Mouse (Mus musculus) intestine, embryonic 16.5 days (tissue): ENCODE measurements around the gene Gdi2. TPM values are rescaled to one million over a fixed set of nuclear protein-coding genes. Genes with fewer than 3 reads are reported as not detected.

Experiments
- ATAC-seq: fragments of 200-750 bp; cut with Nextera tagmentation; 2 replicates; pipeline ENCODE4 v1.8.0; 2017; ENCODE audit warnings: moderate TSS enrichment, moderate library complexity
- H3K27ac ChIP-seq: fragments of 300-500 bp; sonication (generic); 2 replicates; pipeline ENCODE4 v1.5.1; 2014; ENCODE audit warnings: mild to moderate bottlenecking, low read length
- H3K27me3 ChIP-seq: fragments of 300-500 bp; sonication (generic); replicated peaks from 2 replicates; pipeline ENCODE4 v1.6.1; 2014; ENCODE audit warnings: low read length, control low read depth, mixed read lengths; ENCODE audit not compliant: control insufficient read depth, insufficient read depth
- H3K36me3 ChIP-seq: fragments of 300-500 bp; sonication (generic); 2 replicates; pipeline ENCODE4 v1.6.1; 2014; ENCODE audit warnings: low read length, control low read depth; ENCODE audit not compliant: control insufficient read depth, insufficient read depth
- H3K4me1 ChIP-seq: fragments of 300-500 bp; sonication (generic); 2 replicates; pipeline ENCODE4 v1.6.1; 2014; ENCODE audit warnings: low read length, control low read depth, mixed read lengths; ENCODE audit not compliant: control insufficient read depth, insufficient read depth
- H3K4me2 ChIP-seq: fragments of 300-500 bp; sonication (generic); 2 replicates; pipeline ENCODE4 v1.6.1; 2014; ENCODE audit warnings: low read depth, low read length, control low read depth
- H3K4me3 ChIP-seq: fragments of 300-500 bp; sonication (generic); 2 replicates; pipeline ENCODE4 v1.5.1; 2014; ENCODE audit warnings: mild to moderate bottlenecking, low read length
- H3K9ac ChIP-seq: fragments of 300-500 bp; sonication (generic); 2 replicates; pipeline ENCODE4 v1.6.1; 2014; ENCODE audit warnings: low read depth, low read length
- H3K9me3 ChIP-seq: fragments of 300-500 bp; sonication (generic); 2 replicates; pipeline ENCODE4 v1.6.1; 2016; ENCODE audit warnings: low read length, control low read depth; ENCODE audit not compliant: control insufficient read depth
- WGBS: fragments of 180-500 bp; shearing (Covaris S2); extraction: QIAGEN DNeasy Blood & Tissue Kit; methylation state at CpG from one replicate; pipeline ENCODE4 v1.1.7; 2014; 5-methylcytosine and 5-hydroxymethylcytosine counted together
- polyA plus RNA-seq: library from polyadenylated mRNA; unstranded; fragments of >200 nt; fragmentation: Nextera tagmentation; extraction: Ambion mirVana; gene quantifications from 2 replicates; pipeline ENCODE4 v1.2.1, GENCODE M21; 2015

Gdi2 gene
- polyA plus RNA-seq, 1 experiment from 2014 or later, result 447 TPM

DNA sequence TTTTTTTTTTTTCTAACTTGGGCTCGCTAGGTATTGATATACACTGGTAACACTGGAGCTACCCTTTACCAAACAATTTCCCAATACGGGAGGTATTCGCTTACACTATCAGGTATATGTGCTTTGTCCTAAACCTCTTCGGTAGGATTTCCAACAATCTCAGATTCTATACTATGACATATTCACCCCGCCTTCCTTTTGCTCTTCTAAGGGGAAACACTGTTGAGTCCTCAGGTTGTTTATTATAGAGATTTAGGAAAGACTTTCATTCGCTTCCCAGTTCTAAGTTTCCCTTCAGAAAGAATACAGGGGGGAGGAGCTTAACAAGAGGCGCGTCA is 71.9 kb downstream of the Gdi2 start:
- Histone ChIP-seq H3K27ac (no peak overlapping the region), H3K4me3 (peak overlapping the region; percentile 99), H3K4me1 (0 out of 2 replicates have a peak, but pooled peaks cover 3% of the 10 kb centered on the region), H3K9ac (peak overlapping the region; percentile 90), H3K27me3 (no peaks in the 10 kb centered on the region), H3K36me3 (no peaks in the 10 kb centered on the region), H3K9me3 (peaks cover 3% of the 10 kb centered on the region; the same call in 1 of the 2 replicates), H3K4me2 (peak overlapping the region; percentile 55)
- WGBS, result 13% methylated on average over 8 of the region's 8 CpGs
- no peak for ATAC-seq

DNA sequence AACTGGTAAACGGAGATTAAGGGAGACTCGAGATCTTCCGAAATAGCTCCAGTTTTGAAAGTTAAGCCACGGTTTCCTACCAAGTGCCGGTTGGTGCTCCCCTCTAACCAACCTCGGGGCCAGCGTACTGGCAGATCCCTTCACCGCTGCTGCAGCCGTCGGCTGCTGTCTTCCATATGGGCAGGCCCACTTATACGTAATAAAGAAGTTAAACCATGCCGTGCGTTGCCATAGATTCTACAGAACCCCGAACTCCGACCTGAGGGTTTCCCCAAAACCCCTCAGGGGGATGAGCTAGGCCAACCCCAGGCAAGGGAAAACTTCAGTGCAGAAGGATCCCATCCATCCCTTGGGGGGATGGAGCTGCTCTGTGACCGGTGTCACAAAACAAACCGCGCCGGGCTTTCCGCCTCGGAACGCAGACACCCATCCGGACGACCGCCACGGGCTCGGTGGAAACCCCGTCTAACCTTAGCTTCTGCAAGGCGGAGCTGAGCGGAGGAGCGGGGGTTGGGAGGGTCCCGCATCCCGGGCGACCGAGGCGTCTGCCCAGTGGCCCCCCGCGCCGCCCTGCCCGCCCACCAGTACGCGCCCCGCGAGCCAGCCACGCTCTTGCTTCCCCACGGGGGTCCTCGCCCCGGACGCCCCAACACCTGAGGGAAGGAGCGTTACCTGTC is 72.4 kb downstream of the Gdi2 start:
- Histone ChIP-seq H3K4me3 (peak overlapping the region; percentile 99), H3K9ac (peak overlapping the region; percentile 90), H3K4me2 (peak overlapping the region; percentile 55), H3K36me3 (no peaks in the 10 kb centered on the region), H3K9me3 (peaks cover 3% of the 10 kb centered on the region; the same call in 1 of the 2 replicates), H3K4me1 (0 out of 2 replicates have a peak, but pooled peaks cover 3% of the 10 kb centered on the region), H3K27me3 (no peaks in the 10 kb centered on the region), H3K27ac (peak overlapping the region; percentile 90)
- ATAC-seq, result peak; percentile 4; the same call in 1 of the 2 replicates
- WGBS, result under 1% methylated on average over 46 of the region's 50 CpGs

DNA sequence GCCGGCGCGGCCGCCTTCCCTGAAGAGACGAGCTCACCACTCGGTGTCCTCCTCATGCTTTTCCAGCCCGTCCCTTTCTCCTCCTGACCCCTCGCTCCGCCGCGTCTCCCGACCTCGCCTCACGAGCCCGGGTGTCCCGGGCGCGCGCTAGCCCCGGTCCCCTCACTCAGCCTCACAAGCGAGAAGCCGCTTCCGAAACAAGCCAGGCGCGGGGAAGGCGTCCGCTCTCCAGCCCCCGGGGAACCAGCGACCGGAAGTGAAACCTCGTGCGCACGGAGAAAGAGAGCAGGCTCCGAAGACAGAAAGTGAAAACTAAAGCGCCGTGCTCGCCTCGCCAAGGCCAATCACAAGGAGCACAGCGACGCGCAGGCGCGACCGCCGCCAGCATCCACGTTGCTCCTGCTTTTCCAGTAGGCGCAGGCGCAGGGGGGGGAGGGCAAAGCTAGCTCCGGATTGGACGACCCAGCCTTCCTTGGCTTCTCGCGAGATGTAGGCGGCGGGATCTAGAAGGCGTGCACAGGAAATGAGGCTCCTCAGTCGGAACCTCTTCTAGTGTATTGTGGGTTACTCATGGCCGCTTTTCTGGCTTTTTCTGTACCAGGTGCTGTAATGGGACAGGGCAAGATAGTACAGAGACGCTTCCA is 73.1 kb downstream of the Gdi2 start, which contains the start of gene Fam208b:
TSS of gene Fam208b (minus strand) at position 314 of the 644 bp plus-strand sequence.
- ATAC-seq, result peak; percentile 99
- H3K9me3 ChIP-seq, result peaks cover 3% of the 10 kb centered on the region; the same call in 1 of the 2 replicates
- 0 out of 2 replicates have a peak, but pooled peaks cover 3% of the 10 kb centered on the region for H3K4me1 ChIP-seq
- under 1% methylated on average over 57 of the region's 58 CpGs for WGBS
- H3K27ac ChIP-seq, result peak within 1 kb of the TSS; percentile 90
- peak within 1 kb of the TSS; percentile 90 for H3K9ac ChIP-seq
- H3K27me3 ChIP-seq, result no peaks in the 10 kb centered on the region
- H3K4me3 ChIP-seq, result peak within 1 kb of the TSS; percentile 99
- peak within 1 kb of the TSS; percentile 55 for H3K4me2 ChIP-seq
- no peaks in the 10 kb centered on the region for H3K36me3 ChIP-seq

Other genes starting within 250 kb of the Gdi2 start
- gene Fam208b, start 73.0 kb downstream of the Gdi2 start, polyA plus RNA-seq, result 7.2 and 7.3 TPM in 2 replicates
- 6.8 and 6.9 TPM in 2 replicates for gene Asb13, start 96.0 kb downstream of the Gdi2 start, polyA plus RNA-seq